Mouse (Mus musculus): ENCODE results near the gene Gm49336.

DNA sequence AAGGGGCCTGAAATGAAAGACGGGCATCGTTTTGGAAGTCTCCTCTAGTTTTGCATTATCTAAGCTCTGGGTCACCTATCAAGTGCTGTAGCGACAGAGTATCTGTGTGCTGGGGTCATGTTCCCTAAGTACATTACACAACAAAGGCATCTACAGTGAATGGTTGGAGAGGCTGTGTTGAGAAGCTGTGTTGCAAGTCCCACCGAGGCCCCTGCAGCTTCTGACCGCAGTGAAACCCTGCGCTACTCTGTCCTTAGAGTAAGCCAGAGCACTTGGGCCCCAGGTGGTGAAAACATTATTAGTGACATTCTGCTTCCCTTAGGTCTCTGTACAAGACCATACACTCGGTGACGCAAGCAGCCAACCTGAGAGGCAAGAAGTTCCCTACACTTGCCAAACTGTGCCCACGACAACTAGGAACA, 74.8 kb downstream of the Gm49336 start:
- no peak for TF ChIP-seq USF2 (conservative IDR thresholded peaks at IDR 0.05; ENCODE audit: low read depth, low read length)
- TF ChIP-seq ZNF384 (IDR thresholded peaks at IDR 0.05; ENCODE audit: low read depth, low read length) = no peak
- TF ChIP-seq NRF1 (IDR thresholded peaks at IDR 0.05; ENCODE audit: low read depth, low read length) = no peak
- no peak for TF ChIP-seq BHLHE40 (IDR thresholded peaks at IDR 0.05; ENCODE audit: low read depth, low read length)
- no peak for TF ChIP-seq POLR2A (IDR thresholded peaks at IDR 0.05; ENCODE audit: low read depth, low read length)
- TF ChIP-seq ELF1 (IDR thresholded peaks at IDR 0.05; ENCODE audit: low read depth, low read length) = no peak
- TF ChIP-seq MAX (IDR thresholded peaks at IDR 0.05; ENCODE audit: low read length) = no peak
- no peak for TF ChIP-seq RCOR1 (conservative IDR thresholded peaks at IDR 0.05; ENCODE audit: low read depth, low read length)
- no peak for TF ChIP-seq ZKSCAN1 (IDR thresholded peaks at IDR 0.05; ENCODE audit: borderline replicate concordance, low read depth, low read length)
